ENCODE assay signal across 9 mouse cellular contexts in the genomic region with DNA sequence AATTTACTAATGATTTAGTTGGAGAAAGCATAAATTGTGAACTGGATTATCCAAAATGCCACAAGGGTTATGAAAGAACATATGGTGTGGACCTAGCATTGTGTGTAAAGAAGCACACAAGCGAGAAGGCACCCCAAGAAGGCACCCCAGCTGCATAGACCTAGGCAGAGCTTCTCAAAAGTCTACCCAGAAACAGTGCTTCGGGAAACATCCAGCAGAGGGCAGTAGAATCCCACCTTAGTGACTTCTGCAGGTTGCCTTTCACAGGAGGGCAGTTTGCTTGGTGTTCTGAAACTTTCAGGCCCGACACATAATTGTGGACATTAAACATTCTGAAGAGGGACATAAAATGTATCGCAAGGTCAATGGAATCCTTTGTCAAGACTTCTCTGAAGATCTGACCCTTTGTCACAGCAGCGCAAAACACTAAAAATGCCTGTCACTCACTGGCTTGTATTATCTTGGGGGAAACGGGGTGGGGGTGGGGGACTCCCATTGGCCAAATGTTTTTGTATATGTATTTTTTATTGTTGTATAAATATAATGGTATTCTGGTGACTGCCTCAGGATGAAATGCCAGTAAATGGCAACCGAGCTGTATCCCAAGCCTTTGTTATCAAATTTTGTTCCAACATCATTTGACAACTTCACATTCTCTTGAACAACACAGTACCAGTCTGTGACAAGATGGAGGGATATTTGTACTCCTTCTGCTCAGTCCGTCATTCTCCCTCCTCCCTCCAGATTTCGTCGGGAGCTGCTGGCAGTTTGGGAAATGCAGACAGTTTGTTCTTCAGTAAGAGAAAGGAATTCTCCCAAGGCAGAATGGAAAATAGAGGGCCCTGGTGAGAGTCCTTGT.
DNase-seq lines count a peak whose midpoint lies in the region; ATAC-seq and TF ChIP-seq lines count a peak whose summit lies in the region.
"Had no signal": no experiment of that assay in that cellular context is flagged by ENCODE, and none has a peak within 500 bp of the region (broad histone marks: within the 10 kb centered on the region; RNA-seq: fewer than 3 reads in every experiment).

No protein-coding gene starts in this region.

- 51% methylated on average over 10 of the region's 10 CpGs for WGBS in bone marrow, adult 2 months
- WGBS in embryonic facial prominence, embryonic 12.5 days = 42% methylated on average over 10 of the region's 10 CpGs
- 48% methylated on average over 10 of the region's 10 CpGs for WGBS in hindbrain, embryonic 11.5 days

- TF ChIP-seq POLR2A in bone marrow, adult 2 months (IDR thresholded peaks at IDR 0.05; ENCODE audit: borderline replicate concordance, control insufficient read depth, low read depth, low read length) = no peak

- no peak overlapping the region for H3K4me2 ChIP-seq in embryonic facial prominence, embryonic 12.5 days (replicated peaks)
- H3K4me2 ChIP-seq in hindbrain, embryonic 11.5 days (replicated peaks; ENCODE audit: low read depth, low read length) = no peak overlapping the region
- H3K4me2 ChIP-seq: limb, embryonic 15.5 days had no signal

- no peaks in the 10 kb centered on the region for H3K9me3 ChIP-seq in embryonic facial prominence, embryonic 12.5 days
- no peaks in the 10 kb centered on the region for H3K9me3 ChIP-seq in hindbrain, embryonic 11.5 days (ENCODE audit: control insufficient read depth, low read length)
- H3K9me3 ChIP-seq: limb, embryonic 15.5 days had no signal

- DNase-seq in MEL-GATA-1-ER (ENCODE audit: extremely low read depth, low read depth) = peak; percentile 0
- peak; percentile 88 for DNase-seq in hindbrain, embryonic 11.5 days (ENCODE audit: low spot score)
- peak; percentile 70 for DNase-seq in layer of hippocampus, adult 9-10 months (ENCODE audit: low spot score)
- DNase-seq in lung, postnatal 10 days = peak; percentile 77
- DNase-seq in right cerebral cortex, postnatal 14 days = peak; percentile 85
- no peak for DNase-seq in natural killer cell, adult 2 months (ENCODE audit: low spot score in 2 of 2)

- H3K9ac ChIP-seq in embryonic facial prominence, embryonic 12.5 days = no peak overlapping the region
- H3K9ac ChIP-seq in hindbrain, embryonic 11.5 days (ENCODE audit: low read depth, low read length) = no peak overlapping the region
- H3K9ac ChIP-seq: limb, embryonic 15.5 days had no signal

- H3K4me3 ChIP-seq in bone marrow, adult 2 months (replicated peaks; ENCODE audit: control insufficient read depth, low read depth, low read length) = no peak overlapping the region
- no peak overlapping the region for H3K4me3 ChIP-seq in embryonic facial prominence, embryonic 12.5 days
- H3K4me3 ChIP-seq in hindbrain, embryonic 11.5 days (ENCODE audit: low read depth, low read length) = no peak overlapping the region
- H3K4me3 ChIP-seq: limb, embryonic 15.5 days had no signal

- ATAC-seq in embryonic facial prominence, embryonic 12.5 days (ENCODE audit: insufficient number of reproducible peaks, insufficient read depth, low FRiP score, low TSS enrichment) = peak; percentile 75
- peak; percentile 76 for ATAC-seq in hindbrain, embryonic 11.5 days (ENCODE audit: low FRiP score)

- H3K36me3 ChIP-seq in embryonic facial prominence, embryonic 12.5 days = no peaks in the 10 kb centered on the region
- H3K36me3 ChIP-seq in hindbrain, embryonic 11.5 days (ENCODE audit: control insufficient read depth, insufficient read depth, low read length) = no peaks in the 10 kb centered on the region
- H3K36me3 ChIP-seq: limb, embryonic 15.5 days had no signal

- 0 out of 2 replicates have a peak, but pooled peaks have one; percentile 26 for TF ChIP-seq CTCF in bone marrow, adult 2 months (IDR thresholded peaks at IDR 0.05; ENCODE audit: control insufficient read depth, insufficient read depth, low read length)

- H3K27me3 ChIP-seq in embryonic facial prominence, embryonic 12.5 days = no peaks in the 10 kb centered on the region
- H3K27me3 ChIP-seq in hindbrain, embryonic 11.5 days (ENCODE audit: control insufficient read depth, insufficient read depth, low read length) = no peaks in the 10 kb centered on the region

- H3K4me1 ChIP-seq in bone marrow, adult 2 months (ENCODE audit: control insufficient read depth, insufficient read depth, low read length) = no peaks in the 10 kb centered on the region
- H3K4me1 ChIP-seq in embryonic facial prominence, embryonic 12.5 days = no peaks in the 10 kb centered on the region
- no peaks in the 10 kb centered on the region for H3K4me1 ChIP-seq in hindbrain, embryonic 11.5 days (replicated peaks; ENCODE audit: control insufficient read depth, insufficient read depth, low read length)
- H3K4me1 ChIP-seq: limb, embryonic 15.5 days had no signal

- H3K27ac ChIP-seq in bone marrow, adult 2 months (ENCODE audit: control insufficient read depth, insufficient read depth, low read depth, low read length, poor library complexity) = no peak overlapping the region
- H3K27ac ChIP-seq in embryonic facial prominence, embryonic 12.5 days = no peak overlapping the region
- no peak overlapping the region for H3K27ac ChIP-seq in hindbrain, embryonic 11.5 days (ENCODE audit: low read depth, low read length)
- H3K27ac ChIP-seq: limb, embryonic 15.5 days had no signal

Comparison
In these comparisons a context has a peak if more than half of its experiments do, and no peak if none do; other contexts are left out.
1. DNase-seq: peak in MEL-GATA-1-ER (single experiment), hindbrain, embryonic 11.5 days (single experiment), layer of hippocampus, adult 9-10 months (single experiment), lung, postnatal 10 days (single experiment) and right cerebral cortex, postnatal 14 days (single experiment); none in natural killer cell, adult 2 months (0 of 2).